Mouse (Mus musculus) embryonic fibroblast, embryonic 13.5 days (primary cell): Measurements from ENCODE around the gene Gapvd1. TPM values are rescaled to one million over a fixed set of nuclear protein-coding genes. Genes with fewer than 3 reads are reported as not detected.

Source experiments
- H3K27ac ChIP-seq: 2 replicates; pipeline ENCODE4 v1.5.1; 2012; ENCODE audit warnings: low read length, control low read depth, inconsistent platforms; ENCODE audit not compliant: insufficient read depth
- H3K4me1 ChIP-seq: 2 replicates; pipeline ENCODE4 v1.6.1; 2011; ENCODE audit warnings: low read length; ENCODE audit not compliant: control insufficient read depth, insufficient read depth
- H3K4me3 ChIP-seq: 2 replicates; pipeline ENCODE4 v1.5.1; 2011; ENCODE audit warnings: mild to moderate bottlenecking, control low read depth, low read length; ENCODE audit not compliant: insufficient read depth
- CTCF ChIP-seq: IDR thresholded peaks from 2 replicates; pipeline ENCODE4 v1.5.1; 2011; ENCODE audit warnings: mild to moderate bottlenecking, control low read depth, low read length, moderate library complexity, borderline replicate concordance; ENCODE audit not compliant: insufficient read depth
- POLR2A ChIP-seq: IDR thresholded peaks from 2 replicates; pipeline ENCODE4 v1.6.1; 2011; ENCODE audit warnings: low read depth, mild to moderate bottlenecking, control low read depth, low read length, moderate library complexity
- polyA plus RNA-seq: library from polyadenylated mRNA; stranded (reverse); fragments of >200 nt; gene quantifications from 2 replicates; pipeline ENCODE4 v1.2.4, GENCODE M21; 2011; ENCODE audit warnings: low read depth; ENCODE audit not compliant: missing spikeins, insufficient read length

Gene Gapvd1
- polyA plus RNA-seq, 1 experiment = 75.1 TPM

DNA sequence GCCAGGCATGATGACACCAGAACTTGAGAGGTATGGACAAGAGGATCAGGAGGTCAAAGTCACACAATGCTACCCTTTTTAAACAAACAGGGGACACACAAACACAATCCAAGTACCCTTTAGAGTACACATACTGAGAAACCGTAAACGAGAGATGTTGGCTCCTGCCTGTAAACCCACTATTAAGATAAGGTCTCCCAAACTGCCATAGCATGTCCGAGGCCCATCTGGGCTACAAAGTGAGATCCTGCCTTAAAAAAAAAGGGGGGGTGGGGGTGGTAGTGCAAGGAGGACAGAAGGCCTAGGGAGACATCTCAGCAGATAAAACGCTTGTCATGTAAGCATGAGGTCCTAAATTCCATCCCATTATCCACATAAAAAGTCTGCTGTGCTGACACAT lies 6.6 kb downstream of the Gapvd1 start:
- no peak overlapping the region for H3K4me3 ChIP-seq
- no peak overlapping the region for H3K27ac ChIP-seq
- no peaks in the 10 kb centered on the region; the same call in 1 of the 2 replicates for H3K4me1 ChIP-seq
- TF ChIP-seq POLR2A (no peak), CTCF (no peak)

DNA sequence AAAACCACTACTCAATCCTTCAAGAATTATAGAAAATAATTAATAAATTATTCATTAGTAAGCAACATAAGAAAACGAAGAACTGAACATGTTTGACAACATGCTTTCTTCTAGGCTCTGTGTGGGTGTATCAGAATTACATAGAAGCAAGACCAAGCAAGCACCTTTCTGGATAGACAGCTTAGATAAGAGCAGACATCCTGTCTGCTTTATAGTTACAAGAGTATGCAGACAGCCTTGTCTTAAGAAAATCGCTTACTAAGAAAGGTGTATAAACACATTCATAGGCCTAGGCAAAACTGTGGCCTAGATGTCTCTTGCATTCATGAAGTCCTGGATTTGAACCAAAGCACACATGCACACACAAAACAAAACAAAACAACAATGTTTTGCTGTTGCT lies 9.4 kb downstream of the Gapvd1 start:
- no peak overlapping the region for H3K4me3 ChIP-seq
- no peaks in the 10 kb centered on the region for H3K4me1 ChIP-seq
- TF ChIP-seq POLR2A = no peak
- no peak for TF ChIP-seq CTCF
- H3K27ac ChIP-seq = no peak overlapping the region

DNA sequence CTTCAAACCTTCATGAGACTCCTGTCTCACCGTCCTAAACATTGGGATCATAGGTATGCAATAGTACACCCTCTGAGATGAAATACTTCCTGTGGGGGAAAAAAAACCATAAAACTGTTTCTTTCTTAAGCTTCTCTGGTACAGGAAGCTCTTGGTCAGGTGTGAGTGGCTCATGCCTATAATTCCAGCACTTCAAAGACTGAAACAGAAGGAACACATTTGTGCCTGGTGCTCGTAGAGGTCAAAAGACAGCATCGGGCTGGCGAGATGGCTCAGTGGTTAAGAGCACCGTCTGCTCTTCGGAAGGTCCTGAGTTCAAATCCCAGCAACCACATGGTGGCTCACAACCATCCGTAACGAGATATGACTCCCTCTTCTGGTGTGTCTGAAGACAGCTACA lies 10.6 kb downstream of the Gapvd1 start:
- H3K4me1 ChIP-seq = no peaks in the 10 kb centered on the region
- H3K4me3 ChIP-seq = no peak overlapping the region
- TF ChIP-seq CTCF (no peak), POLR2A (no peak)
- no peak overlapping the region for H3K27ac ChIP-seq

- H3K4me1 ChIP-seq = no peaks in the 10 kb centered on the region
- no peak overlapping the region for H3K4me3 ChIP-seq
- TF ChIP-seq POLR2A (no peak), CTCF (no peak)
- H3K27ac ChIP-seq = no peak overlapping the region
These were observed 12.4 kb downstream of the Gapvd1 start for GRCm38 (mm10) chr2:34742675-34743074.

DNA sequence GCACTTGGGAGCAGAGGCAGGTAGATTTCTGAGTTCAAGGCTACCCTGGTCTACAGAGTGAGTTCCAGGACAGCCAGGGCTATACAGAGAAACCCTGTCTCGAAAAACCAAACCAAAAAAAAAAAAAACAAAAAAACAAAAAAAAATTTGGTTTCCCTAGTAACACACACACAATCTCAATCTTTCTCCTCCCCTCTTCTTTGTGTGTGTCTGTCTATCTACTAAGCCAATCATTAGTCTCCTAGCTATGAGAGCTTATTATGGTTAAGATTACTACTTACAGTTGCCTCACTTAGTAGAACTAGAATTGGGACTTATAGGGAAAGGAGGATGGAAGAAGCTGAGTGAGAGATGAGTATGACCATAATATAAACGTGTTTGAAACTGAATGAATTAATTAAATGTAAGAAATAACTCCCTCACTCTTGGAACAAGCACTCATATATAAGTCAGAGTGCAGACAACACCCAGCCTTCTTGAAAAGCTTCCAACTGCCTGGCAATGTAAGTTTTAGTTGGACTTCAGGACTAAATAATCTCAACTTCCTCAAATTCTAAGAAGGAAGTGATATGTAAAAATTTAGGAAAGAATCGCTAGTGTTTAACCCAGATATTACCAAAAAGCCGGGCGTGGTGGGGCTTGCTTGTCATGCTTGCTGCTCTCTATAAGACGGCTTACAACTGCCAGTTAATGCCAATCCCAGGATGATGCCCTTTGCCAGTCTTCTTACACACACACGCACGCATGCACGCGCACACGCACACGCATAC lies 13.5 kb downstream of the Gapvd1 start:
- Histone ChIP-seq H3K4me1 (no peaks in the 10 kb centered on the region), H3K4me3 (no peak overlapping the region), H3K27ac (no peak overlapping the region)
- TF ChIP-seq POLR2A (no peak), CTCF (no peak)

DNA sequence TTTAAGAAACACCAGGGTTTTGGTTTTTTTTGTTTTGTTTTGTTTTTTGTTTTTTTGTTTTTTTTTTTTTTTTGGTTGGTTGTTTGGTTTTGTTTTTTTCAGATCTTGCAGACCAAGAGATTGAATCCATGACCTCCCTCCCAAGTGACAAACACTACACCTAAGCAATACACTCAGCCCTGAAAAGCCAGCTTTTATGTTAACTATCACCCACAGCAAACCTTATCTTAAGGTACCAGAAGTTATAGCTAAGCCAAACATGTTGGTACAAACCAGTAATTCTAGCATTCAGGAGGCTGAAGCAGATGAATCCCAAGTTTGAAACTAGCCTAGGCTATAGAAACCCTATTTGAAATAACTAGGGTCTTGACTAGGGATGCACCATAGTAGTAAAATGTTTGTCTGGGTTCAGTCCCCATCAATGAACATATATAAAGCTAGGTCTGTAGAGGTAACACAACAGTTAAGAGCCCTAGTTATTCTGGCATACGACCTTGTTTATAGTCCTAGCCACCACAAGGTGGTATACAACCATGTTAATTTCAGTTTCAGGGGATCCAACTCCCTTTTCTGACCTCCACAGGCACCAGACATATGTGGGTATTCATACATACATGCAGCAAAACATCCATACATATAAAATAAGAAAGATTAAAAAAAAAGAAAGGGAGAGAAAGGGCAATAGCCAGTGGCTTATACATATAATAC lies 15.2 kb downstream of the Gapvd1 start:
- no peak for TF ChIP-seq POLR2A
- H3K27ac ChIP-seq = no peak overlapping the region
- no peaks in the 10 kb centered on the region for H3K4me1 ChIP-seq
- H3K4me3 ChIP-seq = no peak overlapping the region

DNA sequence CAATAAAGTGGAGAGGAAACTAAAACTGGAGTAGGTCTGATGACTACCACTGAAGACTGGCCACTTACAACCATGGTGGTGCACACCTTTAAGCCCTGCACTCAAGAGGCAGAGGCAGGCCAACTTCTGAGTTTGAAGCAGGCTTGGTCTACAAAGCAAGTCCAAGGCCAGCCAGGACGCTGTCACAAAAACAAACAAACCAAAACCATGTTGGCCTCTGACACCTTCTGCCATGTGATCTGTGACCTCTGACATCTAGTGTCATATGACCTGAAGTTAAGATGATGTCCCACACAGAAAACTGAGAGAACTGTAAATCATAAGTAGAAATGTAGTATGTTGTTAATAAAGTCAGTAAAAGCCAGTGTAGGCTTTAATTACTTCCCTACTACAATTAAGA lies 17.1 kb downstream of the Gapvd1 start:
- Histone ChIP-seq H3K4me3 (no peak overlapping the region), H3K4me1 (no peaks in the 10 kb centered on the region)
- TF ChIP-seq POLR2A (no peak), CTCF (no peak)

GRCm38 (mm10) chr2:34736626-34737025 lies 18.4 kb downstream of the Gapvd1 start:
- H3K27ac ChIP-seq = no peak overlapping the region
- TF ChIP-seq POLR2A (no peak), CTCF (no peak)
- no peak overlapping the region for H3K4me3 ChIP-seq
- no peaks in the 10 kb centered on the region for H3K4me1 ChIP-seq

More for the DNA sequence above, 17.1 kb downstream of the Gapvd1 start:
- H3K27ac ChIP-seq = no peak overlapping the region

GRCm38 (mm10) chr2:34727045-34727728 lies 27.8 kb downstream of the Gapvd1 start:
- H3K27ac ChIP-seq = no peak overlapping the region
- no peak for TF ChIP-seq POLR2A
- no peak for TF ChIP-seq CTCF
- no peaks in the 10 kb centered on the region for H3K4me1 ChIP-seq
- no peak overlapping the region for H3K4me3 ChIP-seq

DNA sequence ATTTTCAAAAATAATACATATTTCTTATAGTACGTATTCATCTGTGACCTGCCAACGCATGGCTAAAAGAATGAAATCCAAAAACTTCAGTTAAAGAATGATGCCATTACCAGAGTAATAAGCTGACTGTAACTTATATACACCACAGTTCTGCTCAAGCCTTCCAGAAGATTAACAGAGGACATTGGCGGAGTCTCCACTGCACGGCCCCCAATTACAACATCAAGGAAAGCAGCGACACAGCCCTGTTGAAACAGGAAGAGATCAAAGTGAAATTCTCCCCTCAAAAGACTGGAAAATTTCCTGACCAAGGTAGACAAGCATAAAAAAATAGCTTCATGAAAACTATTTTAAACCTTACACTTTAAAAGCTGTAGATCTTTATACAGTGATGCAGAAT lies 29.8 kb downstream of the Gapvd1 start:
- no peak overlapping the region for H3K4me3 ChIP-seq
- H3K27ac ChIP-seq = no peak overlapping the region
- no peak for TF ChIP-seq CTCF
- TF ChIP-seq POLR2A = no peak
- no peaks in the 10 kb centered on the region for H3K4me1 ChIP-seq

- no peak for TF ChIP-seq POLR2A
- no peak for TF ChIP-seq CTCF
- Histone ChIP-seq H3K27ac (no peak overlapping the region), H3K4me1 (no peaks in the 10 kb centered on the region), H3K4me3 (no peak overlapping the region)
These were observed 36.8 kb downstream of the Gapvd1 start for GRCm38 (mm10) chr2:34718196-34718595.
